Mouse (Mus musculus) mesoderm, embryonic 11.5 days (tissue): ENCODE measurements around the gene Tmem63b.
A peak's percentile ranks its signal among the peaks of the same experiment; 100 is the strongest.

Source experiments
- DNase-seq: peaks from one replicate; pipeline ENCODE4 v3.0.0-alpha.2; 2012; ENCODE audit warnings: low read depth, low spot score

Gene Tmem63b

DNA sequence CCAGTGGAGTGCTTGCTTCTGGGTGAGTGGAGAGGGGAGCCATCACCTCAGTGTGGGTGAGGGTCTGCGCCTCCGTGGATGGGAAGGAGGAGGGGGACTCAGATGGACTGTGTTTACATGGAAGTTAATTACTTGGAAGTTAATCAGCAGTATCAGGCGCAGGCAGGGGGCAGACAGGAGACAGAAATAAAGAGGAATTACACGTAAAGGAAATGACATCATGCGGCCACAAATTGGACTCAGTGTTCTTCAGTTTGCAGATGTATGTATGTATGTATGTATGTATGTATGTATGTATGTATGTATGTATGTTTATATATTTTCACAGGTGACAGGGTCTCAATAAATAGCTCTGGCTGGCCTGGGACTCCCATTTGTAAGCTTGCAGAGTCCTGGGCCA is 20.1 kb upstream of the Tmem63b start:
- DNase-seq: no peak

DNA sequence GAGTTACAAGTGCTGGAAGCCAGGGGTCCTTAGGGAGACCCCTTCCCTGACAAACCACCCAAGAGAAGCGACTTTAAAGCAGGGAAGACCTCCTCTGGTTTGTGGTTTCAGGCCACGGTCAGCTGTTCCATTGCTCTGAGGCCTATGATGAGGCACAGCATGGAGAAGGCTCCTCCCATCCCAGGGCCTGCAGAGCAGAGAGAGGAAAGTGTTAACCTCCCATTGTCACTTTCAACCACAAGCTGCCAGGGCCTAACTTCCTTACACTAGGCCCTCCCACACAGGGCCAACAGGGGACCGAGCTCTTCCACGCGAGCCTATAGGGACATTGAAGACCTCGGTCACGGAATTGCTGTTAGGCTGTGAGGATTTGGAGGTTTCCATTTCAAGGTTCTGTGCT is 16.5 kb upstream of the Tmem63b start:
- no peak for DNase-seq

DNA sequence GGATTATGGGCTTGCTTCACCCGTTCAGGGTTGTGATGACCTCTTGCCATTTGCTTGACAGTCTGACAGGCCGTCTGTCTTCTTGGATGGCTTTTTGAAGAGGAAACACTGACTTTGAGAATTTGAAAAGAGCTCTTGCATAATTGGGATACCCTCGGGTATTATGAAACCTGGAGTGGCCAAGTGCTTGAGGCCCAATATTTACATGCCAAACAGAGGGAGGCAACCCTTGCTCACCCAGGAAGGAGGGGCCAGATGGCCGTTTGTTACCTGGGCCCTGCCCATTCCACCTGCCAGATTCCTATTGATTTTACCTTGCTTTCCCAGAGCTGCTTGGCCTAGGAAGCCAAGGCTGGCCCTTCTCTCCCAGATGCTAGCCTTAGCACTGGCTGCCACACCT is 15.5 kb upstream of the Tmem63b start:
- DNase-seq: no peak

DNA sequence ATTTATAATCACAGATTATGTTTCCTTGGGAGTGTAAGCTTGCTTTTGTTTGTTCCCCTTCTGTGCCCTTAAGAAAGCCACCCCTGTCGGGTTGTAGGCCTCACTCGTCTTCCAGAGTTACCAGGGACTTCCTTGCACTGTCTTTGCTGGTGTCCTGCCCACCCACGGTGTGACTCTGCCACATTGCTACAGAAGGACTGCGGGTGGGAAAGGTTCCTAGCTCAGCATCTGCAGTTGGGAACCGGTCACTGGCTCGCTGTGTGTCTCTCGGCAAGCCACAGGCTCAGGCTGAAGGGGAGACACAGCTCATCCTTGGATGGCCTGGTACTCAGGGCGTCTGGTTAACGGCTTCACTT is 14.5 kb upstream of the Tmem63b start:
- DNase-seq: no peak

DNA sequence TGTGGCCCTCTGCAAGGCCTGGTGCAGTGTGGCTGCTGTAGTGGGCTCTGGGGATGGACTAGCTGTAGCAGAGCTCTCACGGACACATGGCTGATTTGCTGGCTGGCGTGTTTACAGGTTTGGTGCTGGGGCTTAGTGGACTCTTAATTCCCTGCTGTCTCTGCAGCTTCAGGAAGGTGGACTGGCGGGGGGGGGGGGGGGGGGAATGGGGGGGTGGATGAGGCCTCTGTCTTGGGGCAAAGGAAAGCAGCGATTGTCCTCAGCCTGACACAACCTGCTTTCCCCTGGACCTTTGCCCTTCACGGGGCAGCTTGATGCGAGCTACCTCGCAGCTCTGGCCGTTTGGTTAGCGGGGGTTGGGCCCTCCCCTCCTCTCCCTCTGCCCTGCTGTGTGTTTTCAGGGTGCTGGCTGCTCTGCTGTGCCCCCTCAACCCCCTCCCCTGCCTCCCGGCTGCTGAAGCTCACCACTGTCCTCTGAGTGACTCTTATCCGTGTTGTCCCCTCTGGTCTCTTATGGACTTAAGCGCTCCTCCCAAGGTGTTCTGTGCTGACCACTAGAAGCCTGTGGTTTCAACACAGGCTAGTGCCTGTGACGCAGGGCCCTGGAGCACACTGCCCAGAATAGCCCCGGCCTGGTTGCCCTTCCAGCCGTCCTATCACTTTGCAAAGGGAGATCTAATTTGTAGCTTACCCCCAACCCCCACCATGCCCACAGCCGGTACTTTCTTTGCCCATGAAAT is 14.0 kb upstream of the Tmem63b start:
- no peak for DNase-seq

DNA sequence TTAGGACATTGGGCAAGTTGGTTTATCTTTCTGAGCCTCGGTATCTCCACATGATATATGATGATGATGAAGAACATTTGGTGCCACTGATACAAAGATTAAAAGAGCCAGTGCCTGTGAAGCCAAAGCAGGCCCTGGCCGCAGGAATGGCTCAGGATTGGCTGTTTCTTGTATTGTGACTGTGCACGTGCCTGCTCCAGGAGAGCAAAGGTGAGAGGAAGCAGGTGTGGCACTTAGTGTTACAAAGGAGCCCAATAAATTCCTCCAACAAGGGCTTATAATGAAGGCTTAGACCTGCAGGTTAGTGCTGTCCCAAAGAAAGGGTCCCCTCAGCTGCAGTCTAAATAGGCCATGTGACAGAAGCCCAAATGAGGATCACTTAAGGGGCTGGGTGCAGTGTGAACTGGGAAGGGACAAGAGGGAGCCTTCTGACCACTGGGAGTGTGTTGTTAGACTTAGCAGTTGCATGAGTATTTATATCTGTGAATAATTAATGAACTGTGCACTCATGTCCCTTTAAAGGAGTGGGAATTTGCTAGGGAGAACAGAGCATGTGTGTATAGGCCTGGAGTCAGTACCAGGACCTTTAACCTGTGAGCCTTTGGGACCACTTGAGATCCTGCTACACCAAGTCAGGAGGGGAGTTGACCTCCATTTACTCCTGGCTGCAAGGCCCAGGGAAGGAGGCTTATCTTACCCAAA is 12.5 kb upstream of the Tmem63b start:
- no peak for DNase-seq

DNA sequence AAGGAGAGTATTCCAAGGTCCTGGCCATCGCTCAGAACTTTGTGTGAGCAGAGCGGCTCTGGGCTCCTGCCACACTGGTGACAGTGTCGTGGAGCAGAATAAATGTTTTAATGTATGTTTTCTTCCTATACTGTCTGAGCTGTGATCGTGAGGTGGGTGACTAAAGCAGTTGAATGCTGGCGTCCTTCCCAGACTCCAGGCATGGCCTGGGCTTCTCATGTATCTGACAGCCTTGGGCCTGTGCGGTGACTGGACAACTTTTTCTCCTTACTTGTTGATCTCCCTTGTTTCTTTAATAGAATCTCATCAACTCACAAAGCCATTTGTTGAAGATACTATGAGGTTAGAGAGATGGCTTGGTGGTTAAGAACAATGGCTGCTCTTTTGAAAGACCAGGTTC is 11.7 kb upstream of the Tmem63b start:
- no peak for DNase-seq

DNA sequence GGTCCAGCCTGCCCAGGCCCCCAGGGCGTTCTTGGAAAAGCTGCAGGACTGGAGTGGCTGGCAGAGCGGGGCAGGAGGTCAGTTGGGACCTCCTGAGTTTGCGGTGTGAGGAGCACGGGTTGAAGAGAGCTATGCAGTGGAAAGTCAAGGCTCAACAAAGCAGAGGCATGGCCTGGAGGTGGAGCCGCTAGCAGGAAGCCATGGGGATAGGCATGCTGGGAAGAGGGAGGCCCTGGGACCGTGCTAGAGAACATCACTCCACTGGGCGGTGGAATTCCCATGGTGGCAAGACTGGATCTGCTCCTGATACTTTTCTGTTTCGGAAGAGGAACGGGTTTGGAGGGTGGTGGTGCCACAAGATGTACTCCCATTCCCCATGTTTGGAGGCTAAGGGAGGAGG is 10.3 kb upstream of the Tmem63b start:
- DNase-seq: no peak

DNA sequence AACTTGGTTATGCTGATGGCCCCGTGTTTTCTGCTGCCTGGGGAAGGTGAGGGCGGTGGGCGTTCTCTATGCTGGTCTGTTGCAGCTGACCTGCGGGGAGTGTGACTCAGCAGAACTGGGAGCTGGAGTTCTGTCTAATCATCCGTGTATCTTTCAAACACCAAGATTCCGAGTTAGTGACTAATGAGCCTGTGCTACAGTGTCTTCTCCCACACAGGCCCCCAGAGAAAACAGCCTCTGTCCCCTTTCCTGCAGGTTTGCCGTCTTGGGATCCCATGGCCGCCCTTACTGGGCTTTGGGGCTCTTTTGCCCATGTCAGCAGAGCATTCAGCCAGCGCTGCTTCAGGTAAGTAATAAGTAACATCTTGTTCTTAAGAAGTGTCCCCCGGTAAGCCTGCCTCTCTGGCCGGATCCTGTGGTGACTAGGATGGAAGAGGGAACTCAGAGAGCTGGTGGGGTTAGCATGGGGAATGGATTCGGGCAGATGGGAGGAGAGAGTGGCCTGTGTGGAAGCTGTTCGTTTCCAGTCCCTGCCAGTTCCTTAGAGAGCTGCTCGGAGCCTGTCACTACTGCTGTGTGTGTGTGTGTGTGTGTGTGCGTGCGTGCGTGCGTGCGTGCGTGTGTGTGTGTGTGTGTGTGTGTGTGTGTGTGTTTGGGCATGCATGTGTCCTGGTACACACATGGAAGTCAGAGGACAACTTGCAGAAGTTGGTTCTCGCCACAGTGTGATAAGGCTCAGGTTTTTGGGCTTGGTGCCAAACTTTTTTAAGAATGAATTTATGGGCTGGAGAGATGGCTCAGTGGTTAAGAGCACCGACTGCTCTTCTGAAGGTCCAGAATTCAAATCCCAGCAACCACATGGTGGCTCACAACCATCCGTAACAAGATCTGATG is 8.8 kb upstream of the Tmem63b start:
- DNase-seq: no peak

DNA sequence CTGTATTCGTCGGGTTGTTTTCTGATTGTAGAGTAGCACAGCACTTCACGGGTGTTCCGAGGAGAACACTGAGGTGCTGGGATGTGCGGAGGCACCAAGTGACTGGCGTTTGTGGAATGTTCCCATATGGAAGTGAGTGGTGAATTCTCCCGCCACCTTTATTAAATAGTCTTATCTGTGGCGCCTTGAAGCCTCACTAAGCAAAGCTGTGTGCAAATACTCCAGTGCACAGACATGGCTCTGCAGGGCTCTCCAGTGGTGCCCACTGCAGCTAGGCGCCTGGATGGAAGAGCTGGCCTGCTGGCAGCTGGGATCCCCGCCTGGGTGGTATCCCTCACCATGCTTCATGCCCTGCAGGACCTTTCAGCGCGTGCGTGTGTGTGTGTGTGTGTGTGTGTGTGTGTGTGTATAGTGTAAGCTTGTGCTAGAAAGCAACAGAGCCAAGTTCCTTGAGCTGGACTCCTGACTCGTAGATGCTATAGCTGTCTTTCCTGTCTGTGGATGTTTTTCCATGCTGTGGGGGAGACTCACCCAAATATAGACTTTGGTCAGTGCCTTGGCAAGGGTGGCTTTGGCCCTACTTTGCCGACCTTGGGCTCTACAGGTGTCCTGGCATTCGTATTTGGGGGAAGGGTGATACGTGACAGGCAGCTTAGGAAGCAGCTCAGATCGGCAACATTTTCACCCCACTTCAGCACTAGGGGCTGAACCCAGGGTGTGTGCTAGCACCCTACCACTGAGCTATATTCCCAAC is 7.3 kb upstream of the Tmem63b start:
- DNase-seq: no peak

DNA sequence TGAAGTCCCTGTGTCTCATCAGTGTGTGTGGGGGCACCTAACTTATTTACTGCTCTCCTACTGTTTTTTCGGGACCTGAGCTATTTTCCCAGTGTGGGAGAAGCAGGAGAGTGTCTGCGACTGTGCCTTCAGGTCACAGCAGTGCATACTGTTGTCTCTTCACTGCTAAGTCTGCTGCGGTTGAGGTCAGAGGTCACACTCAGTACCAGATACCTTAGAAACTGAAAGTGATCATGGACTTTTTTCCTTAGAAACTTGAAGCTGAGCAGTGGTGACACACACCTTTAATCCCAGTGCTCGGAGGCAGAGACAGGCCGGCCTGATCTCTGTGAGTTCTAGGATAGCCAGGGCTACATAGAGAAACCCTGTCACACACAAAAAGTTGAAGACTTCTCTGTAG is 5.5 kb upstream of the Tmem63b start:
- DNase-seq: no peak

DNA sequence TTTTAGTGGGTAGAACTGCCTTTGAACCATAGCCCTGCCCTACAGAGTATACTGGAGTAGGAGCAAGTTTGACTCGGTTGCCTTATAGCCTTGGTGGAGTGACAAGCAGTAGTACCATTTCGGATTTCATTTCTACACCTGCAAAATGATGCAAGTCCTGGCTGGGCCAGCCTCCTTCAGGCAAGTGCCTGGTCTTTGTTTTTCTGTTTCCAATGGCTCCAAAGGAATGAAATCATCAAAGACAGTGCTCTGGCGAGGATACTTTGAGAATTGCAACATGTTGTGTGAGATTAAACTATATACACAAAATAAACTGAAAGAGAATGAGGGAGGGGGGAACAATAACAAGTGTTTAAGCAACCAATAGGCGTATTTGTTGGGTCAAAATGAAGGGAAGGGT is 3.3 kb upstream of the Tmem63b start:
- no peak for DNase-seq

DNA sequence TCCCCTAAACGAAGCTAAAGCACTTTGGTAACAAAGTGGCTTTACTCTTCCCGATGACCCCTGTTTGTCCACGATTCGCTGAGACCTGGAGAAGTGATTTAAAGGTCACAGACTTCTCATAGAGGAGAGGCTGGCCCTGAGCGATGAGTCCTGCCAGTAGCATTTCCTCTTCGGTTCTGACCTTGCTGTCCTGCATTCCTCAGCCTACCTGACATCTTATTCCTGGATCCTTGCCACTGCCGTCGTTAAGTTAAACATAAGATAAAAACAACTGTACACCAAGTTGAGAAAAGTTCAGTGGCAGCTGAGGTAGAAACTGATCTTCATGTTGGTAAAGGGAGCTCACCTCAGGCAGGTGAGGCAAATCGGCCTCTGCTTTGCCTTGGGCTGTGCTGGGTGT is 2.4 kb upstream of the Tmem63b start:
- no peak for DNase-seq

DNA sequence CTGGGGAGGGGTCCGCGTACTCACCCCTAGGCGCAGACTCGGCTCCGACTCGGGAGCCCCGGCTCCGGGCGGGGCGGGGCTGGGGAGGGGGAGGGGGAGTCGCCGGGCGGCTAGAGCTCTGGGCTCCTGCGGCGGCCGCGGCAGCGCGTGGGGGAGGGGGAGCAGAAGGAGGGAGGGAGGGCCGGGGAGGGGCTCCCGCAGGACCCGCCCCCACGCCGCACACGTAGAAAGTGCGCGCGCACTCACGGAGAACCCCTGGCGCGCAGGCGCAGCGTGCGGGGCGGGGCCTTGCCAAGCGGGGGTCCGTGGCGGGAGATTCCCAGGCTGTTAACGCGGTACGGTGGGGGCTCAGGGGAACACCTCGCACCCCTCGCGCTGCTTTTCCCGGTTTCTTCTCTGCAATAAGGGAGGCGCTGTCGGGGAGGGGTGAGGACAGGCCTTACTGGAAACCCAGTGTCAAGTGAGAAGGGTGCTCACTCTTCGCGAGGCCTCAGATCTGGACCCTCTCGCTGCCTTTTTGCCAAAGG is 549 bp downstream of the Tmem63b start, which contains the start of gene Mrpl14:
Mrpl14 (plus strand) TSS at position 230 of the 527 bp plus-strand sequence.
- DNase-seq: peak; percentile 96

DNA sequence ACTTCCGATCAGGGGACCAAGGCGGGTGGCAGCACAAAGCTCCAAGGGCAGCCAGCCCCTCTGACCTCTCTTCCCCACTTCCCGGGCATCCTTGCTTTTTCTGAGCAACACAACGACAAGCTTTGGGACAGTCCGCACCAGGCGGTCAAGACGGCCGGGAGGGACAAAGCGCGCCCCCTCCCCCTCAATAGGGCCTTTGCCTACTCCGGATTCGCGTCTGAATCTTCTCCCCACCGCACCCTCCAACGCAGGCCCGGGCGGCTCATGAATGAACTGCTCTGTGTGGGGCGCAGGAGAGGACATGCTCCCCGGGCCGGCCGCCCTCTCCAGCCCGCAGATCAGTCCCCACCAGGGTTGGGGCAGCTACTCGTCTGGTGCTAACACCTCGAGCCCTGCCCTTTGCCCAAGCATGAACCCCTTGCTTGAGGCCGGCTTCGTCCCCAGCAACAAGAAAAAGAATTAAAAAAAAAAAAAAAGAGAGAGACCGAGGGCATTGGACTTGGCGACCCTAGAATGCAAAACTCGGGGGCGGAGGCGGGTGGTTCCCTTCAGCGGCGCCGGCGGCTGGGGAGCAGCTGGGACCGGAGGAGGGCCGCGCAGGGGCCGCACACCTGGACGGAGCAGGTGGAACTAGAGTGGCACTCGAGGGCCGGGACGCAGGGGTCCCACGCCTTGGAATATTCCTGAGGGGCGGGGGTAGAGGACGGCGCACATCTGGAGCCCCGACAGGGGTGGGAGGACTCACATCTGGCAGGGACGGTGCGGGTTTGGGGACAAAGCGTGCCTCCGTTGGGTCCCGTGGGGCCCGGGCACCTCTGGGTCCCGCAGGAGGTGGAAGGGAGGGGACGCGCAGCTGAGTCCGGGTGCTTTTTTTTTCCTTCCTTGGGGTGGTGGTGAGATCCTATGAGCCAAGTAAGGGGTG is 1.3 kb downstream of the Tmem63b start:
- peak; percentile 46 for DNase-seq

DNA sequence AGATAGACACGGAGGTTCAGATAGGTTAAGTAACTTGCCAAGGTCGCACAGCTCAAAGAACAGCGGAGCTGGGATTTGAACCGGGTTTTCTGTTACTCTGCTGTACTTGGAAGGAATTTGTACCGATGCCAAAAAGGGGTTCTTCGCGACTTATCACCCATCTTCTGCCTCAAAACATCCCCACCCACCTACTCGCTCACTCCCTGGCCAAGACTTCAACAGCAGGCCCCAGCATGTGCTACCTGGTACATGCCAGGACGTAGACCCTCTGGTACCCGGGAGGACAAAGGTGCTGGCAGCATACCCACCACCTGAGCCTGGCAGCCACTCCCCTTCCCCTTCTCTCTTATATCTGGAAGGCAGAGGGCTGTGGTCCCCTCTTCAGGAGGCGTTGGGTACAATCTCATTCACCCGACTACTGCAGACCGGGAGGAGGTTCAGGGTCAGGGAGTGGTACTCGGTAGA is 2.0 kb downstream of the Tmem63b start:
- no peak for DNase-seq

DNA sequence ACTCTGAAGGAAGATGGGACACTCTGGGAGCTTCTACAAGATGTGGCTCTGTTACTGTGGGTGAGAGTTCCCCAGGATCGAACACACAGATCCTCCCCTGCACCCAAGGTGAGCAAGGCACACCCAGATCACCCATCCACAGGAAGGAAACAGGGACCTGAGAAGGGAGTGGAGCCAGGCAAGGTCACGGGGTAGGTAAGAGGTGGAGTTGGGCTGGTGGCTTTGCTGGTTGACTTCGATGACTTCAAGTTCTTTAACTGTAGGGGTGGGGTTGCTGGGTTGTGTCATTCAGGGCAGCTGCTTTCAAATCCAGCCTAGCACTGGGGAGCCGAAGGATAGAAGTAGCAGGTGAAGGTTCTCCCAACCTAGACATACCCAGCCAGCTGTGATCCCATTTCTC is 3.9 kb downstream of the Tmem63b start:
- no peak for DNase-seq

DNA sequence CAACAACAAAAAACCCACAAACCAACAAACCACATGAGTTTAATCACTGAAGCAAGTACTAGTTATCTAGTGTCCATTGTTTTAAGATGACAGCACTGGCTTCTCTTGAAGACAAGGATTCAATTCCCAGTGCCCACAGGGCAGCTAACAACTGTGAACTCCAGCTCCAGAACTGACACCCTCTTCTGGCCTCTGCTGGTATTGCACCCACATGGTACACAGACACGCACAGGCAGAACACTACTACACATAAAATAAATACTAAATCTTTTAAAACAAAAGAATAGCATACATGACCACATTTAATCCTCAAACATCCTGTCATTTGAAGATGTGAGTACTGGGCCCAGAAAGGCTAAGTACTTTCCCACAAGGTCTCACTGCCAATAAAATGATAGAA is 5.1 kb downstream of the Tmem63b start:
- peak; percentile 44 for DNase-seq

DNA sequence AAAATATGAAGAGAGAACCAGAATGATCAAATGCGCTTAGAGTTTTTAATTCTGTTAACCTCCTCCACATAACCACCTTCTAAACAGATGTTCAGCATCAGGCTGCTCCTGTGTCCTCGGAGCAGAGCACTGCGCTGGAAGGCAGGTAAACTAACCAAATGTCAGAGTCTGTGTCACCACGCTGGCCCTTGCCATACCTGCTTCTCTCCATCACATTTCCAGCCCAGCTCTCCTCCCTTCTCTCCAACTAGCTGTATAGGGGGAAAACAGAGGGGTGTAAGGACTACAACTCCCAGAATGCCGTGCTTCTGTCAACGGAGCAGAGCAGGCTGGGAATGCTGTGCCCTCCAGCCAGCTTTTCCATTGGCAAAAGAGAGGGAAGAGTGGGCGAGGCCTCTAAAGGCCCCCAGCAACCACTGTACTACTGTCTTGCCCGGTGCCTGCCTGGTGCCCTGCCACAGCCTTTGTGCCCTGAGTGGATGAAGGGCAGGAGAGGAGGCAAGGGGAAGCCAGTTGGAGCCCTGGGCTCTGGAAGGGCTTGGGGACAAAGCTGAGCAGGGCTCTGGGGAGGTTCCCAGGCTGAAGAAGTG is 6.2 kb downstream of the Tmem63b start:
- DNase-seq: peak; percentile 54

DNA sequence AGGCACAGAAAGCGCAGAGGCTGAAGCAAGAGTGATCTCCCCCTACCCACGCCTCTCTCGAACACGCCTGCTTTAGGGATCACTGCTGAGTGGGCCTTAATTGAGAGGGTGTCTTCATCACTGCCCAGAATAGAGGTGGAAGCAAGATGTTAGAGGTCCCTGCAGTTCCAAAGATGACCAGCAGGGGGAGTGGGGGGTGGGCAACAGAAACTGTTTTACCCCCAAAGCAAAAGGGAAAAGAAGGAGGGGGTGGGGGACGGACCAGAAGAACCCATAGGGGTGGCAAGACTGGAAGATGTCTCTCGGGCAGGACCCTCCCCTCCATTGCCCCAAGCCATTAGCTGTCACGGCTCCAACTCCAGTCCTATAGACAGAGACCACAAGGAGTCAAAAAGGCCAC is 8.6 kb downstream of the Tmem63b start:
- peak; percentile 80 for DNase-seq
